Mouse (Mus musculus): ENCODE measurements at regions not wholly inside any gene's neighbourhood (a gene's known extent, or its start where the extent isn't known, plus 50 kb on each side); places are given as distances from the start of the nearest gene placed in this dataset.

DNA sequence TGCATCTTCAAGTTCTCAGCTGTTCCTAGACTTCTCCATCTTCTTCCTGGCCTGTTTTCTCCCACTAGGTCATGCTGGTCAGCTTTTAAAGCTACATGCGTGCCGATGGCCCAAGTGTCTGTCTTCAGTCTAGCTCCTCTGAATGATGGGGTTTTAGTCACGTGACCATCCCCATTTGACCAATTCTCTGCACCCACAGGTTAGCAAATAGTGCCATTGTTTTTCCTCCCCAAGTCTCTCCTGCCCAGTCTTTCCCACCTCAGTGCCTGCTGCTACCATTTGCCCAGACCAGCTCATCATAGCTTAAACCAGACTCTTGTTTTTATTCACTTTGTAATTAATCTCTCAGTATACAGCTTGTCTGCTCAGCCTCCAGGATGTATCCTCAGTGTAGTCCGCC is 62.3 kb downstream of the Zfp706 start:
- 86% methylated on average over 4 of the region's 4 CpGs for WGBS

DNA sequence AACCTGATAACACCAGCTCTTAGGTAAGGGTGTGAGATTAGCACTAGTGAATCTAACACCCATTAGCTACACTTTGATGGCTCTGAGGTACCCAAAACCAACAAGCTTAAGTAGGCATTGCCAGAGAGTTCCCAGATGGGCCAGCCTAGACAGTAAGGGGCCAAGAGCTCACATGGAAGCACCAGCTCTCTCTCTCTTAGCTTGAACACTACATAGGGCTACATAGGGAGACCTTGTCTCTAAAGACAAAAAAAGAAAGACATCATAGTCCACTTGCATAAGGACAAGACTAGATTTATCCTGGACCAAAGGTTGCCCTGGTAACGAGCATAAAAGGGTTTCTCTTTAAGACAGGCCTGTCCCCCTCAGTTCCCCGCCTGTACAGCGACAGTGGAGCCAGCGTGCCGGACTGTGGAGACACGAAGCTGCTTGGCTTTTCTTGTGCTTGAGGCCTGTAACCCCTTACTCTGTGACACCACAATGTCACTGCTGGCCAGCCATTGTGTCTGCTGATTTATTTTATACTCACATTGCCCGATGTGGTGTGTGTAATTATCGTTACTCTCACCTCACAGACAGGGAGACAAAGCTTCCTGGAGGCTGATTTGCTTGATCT is 62.9 kb downstream of the Zfp706 start:
- H3K4me3 ChIP-seq, result no peak overlapping the region
- WGBS, result 82% methylated on average over 8 of the region's 8 CpGs
- no peaks in the 10 kb centered on the region for H3K9me3 ChIP-seq
- no peak for ATAC-seq (ENCODE audit: insufficient number of reproducible peaks, low FRiP score, low TSS enrichment, low read depth)
- peaks cover 9% of the 10 kb centered on the region for H3K4me1 ChIP-seq
- no peaks in the 10 kb centered on the region for H3K27me3 ChIP-seq
- H3K36me3 ChIP-seq, result no peaks in the 10 kb centered on the region
- H3K9ac ChIP-seq, result no peak overlapping the region
- H3K27ac ChIP-seq, result no peak overlapping the region
- H3K4me2 ChIP-seq, result no peak overlapping the region

More for the DNA sequence above, 62.3 kb downstream of the Zfp706 start:
- Histone ChIP-seq H3K9ac (no peak overlapping the region), H3K4me3 (no peak overlapping the region), H3K36me3 (no peaks in the 10 kb centered on the region), H3K27me3 (no peaks in the 10 kb centered on the region), H3K4me2 (no peak overlapping the region), H3K27ac (no peak overlapping the region), H3K9me3 (no peaks in the 10 kb centered on the region), H3K4me1 (peaks cover 9% of the 10 kb centered on the region)
- ATAC-seq (ENCODE audit: insufficient number of reproducible peaks, low FRiP score, low TSS enrichment, low read depth), result no peak

DNA sequence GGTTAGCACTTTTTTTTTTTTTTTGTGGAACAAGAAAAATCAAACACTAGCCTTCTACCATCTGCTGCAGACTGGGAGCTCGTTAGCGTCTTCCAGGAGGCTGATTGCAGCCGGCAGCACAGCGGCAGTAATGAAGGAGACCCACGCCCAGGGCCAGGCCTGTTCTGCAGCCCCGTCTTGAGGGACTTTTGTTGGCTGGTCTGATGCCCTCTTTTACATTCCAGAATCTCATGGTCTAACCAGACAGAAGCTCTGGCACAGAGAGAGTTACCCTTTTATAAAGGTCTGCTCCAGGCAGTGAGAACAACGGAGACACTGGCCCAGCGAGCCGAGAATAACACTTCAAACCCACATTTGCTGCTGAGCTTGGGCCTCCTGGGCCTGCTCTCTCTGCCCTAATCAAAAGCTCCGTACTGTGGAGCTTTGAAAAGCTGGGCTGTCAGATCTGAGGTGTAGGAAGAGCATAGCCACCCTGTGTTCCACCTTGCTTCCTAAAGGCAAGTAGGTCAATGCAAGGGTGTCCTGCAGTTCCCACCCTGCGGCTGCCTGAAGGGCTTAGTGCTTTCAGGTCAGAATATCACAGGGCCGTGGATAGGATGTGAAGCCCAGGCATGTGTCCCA is 64.0 kb downstream of the Zfp706 start:
- Histone ChIP-seq H3K27me3 (no peaks in the 10 kb centered on the region), H3K4me3 (no peak overlapping the region), H3K4me2 (no peak overlapping the region), H3K36me3 (no peaks in the 10 kb centered on the region), H3K4me1 (peaks cover 12% of the 10 kb centered on the region), H3K9ac (no peak overlapping the region), H3K9me3 (no peaks in the 10 kb centered on the region), H3K27ac (peak overlapping the region; percentile 47; the same call in 1 of the 2 replicates)
- 39% methylated on average over 12 of the region's 12 CpGs for WGBS
- ATAC-seq (ENCODE audit: insufficient number of reproducible peaks, low FRiP score, low TSS enrichment, low read depth), result no peak

DNA sequence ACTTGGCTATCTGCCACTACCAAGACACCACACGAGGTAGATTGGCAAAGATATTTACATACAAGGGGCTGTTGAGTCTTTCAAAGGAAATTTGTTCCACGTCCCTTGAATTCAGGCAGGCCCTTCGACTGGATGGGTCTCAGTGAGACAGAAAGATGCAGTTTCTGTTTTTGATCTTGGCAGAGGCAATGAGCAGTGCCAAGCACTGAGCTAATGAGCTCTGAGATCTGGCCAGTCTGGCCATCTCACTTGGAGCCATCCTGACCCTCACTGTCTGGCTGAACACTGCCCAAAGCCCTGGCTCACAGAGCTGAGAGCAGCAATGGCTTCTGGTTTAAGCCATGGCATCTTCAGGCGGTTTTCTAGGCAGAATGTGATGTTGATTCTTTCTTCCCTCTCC is 65.3 kb downstream of the Zfp706 start:
- Histone ChIP-seq H3K27me3 (no peaks in the 10 kb centered on the region), H3K36me3 (no peaks in the 10 kb centered on the region), H3K9me3 (no peaks in the 10 kb centered on the region), H3K4me1 (peaks cover 22% of the 10 kb centered on the region), H3K27ac (no peak overlapping the region), H3K4me2 (no peak overlapping the region), H3K9ac (no peak overlapping the region), H3K4me3 (no peak overlapping the region)
- no peak for ATAC-seq (ENCODE audit: insufficient number of reproducible peaks, low FRiP score, low TSS enrichment, low read depth)
- 65% methylated on average over 4 of the region's 4 CpGs for WGBS

DNA sequence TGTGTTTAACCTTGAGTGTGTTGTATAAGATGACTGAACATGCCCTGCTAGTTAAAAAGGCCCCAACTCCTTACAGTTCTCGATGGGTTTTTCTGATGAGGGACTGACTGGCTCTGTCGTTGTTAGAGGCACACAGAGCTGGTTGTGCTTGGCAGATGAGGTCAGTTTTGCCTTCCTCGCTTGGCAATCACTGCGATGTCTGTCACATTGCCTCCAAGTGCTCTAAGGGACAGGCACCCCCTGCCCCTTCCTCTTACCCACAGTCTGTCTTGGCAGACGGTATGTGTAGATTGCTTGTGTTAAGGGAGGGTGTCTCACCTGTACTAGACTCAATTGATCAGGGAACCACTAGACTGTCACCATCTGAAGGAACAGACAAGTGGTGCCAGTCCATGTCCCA is 65.8 kb downstream of the Zfp706 start:
- peaks cover 22% of the 10 kb centered on the region for H3K4me1 ChIP-seq

DNA sequence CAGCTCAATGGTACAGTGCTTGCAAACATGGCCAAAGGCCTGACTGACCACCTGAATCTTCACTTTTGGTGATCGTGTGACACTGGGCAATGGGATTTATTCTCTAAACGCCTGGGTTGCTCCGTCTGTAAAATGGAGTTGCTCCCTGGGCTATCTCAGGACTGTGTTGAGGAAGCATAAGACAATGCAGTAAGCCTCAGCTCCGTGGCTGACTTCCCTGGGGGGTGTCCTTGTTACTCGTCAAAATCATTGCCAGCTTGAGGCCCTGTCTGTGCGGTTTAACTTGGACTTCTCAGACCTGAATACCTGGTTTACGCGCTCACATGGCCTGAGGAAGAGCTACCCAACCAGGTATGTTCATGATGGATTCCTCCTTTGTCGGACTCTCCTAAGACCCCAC is 68.0 kb downstream of the Zfp706 start:
- H3K9ac ChIP-seq, result no peak overlapping the region
- no peak for ATAC-seq (ENCODE audit: insufficient number of reproducible peaks, low FRiP score, low TSS enrichment, low read depth)
- H3K36me3 ChIP-seq, result no peaks in the 10 kb centered on the region
- H3K9me3 ChIP-seq, result no peaks in the 10 kb centered on the region
- H3K27ac ChIP-seq, result no peak overlapping the region
- H3K4me1 ChIP-seq, result peaks cover 18% of the 10 kb centered on the region
- H3K4me2 ChIP-seq, result no peak overlapping the region
- WGBS, result 81% methylated on average over 9 of the region's 9 CpGs
- no peaks in the 10 kb centered on the region for H3K27me3 ChIP-seq
- no peak overlapping the region for H3K4me3 ChIP-seq

More for the DNA sequence above, 65.8 kb downstream of the Zfp706 start:
- no peak overlapping the region for H3K9ac ChIP-seq
- H3K4me2 ChIP-seq, result no peak overlapping the region
- no peaks in the 10 kb centered on the region for H3K9me3 ChIP-seq
- no peak overlapping the region for H3K4me3 ChIP-seq
- H3K36me3 ChIP-seq, result no peaks in the 10 kb centered on the region
- no peak for ATAC-seq (ENCODE audit: insufficient number of reproducible peaks, low FRiP score, low TSS enrichment, low read depth)
- no peaks in the 10 kb centered on the region for H3K27me3 ChIP-seq
- H3K27ac ChIP-seq, result no peak overlapping the region
- WGBS, result 78% methylated on average over 5 of the region's 5 CpGs

DNA sequence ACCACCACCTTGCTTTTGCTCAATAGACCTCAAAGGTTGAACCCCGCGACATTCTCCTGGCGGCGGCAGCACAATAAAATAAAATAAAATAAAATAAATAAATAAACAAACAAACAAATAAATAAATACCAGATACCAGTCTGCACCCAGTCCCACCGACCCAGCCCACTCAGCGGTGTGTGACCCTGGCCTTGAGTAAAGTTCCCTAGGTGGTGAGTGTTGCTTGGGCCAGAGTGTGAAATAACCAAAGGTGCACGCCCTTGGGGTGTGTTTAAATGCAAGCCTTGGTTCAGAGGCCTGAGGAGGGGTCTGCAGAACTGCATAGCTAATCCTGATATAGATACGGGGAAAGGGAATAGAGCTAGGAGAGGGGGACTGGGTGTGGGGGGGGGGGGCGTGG is 68.4 kb downstream of the Zfp706 start:
- no peaks in the 10 kb centered on the region for H3K9me3 ChIP-seq
- WGBS, result 34% methylated on average over 9 of the region's 9 CpGs
- no peak for ATAC-seq (ENCODE audit: insufficient number of reproducible peaks, low FRiP score, low TSS enrichment, low read depth)
- H3K4me2 ChIP-seq, result peak overlapping the region; percentile 83
- no peaks in the 10 kb centered on the region for H3K36me3 ChIP-seq
- H3K27me3 ChIP-seq, result no peaks in the 10 kb centered on the region
- H3K4me3 ChIP-seq, result peak overlapping the region; percentile 61
- peak overlapping the region; percentile 51; the same call in 1 of the 2 replicates for H3K9ac ChIP-seq
- peaks cover 18% of the 10 kb centered on the region for H3K4me1 ChIP-seq
- peak overlapping the region; percentile 86; the same call in 1 of the 2 replicates for H3K27ac ChIP-seq

DNA sequence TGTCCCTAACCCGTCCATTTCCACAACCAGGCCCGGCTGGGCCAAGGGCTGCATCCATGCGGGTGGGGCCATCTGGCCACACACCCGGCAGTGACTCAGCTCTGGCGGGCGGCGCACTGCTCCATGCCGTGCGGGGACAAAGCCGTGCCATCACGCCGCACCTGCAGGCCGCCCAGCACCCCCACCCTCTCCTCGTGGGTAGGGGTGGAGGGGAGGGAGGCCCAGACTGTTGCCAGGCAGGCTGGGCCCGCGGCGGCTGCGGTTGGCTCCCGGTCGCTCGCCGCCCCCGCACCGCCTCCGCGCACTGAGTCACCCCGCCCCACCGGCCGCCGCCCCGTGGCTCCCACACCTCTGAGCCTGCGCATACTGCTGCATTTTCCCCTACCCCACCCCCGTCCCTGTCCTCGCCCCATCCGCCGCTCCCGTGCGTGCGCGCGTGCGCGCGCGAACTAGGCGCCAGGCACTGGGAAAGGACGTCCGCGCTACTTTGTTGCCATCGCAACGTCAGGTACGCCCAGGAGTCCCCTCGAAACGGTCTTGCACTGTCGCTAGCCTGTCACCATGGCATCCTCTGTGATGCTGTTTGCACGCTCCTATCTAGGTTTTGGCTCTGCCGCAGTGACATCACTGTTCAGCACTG is 68.9 kb downstream of the Zfp706 start:
- no peaks in the 10 kb centered on the region for H3K36me3 ChIP-seq
- H3K27me3 ChIP-seq, result no peaks in the 10 kb centered on the region
- H3K4me3 ChIP-seq, result peak overlapping the region; percentile 61
- H3K4me2 ChIP-seq, result peak overlapping the region; percentile 83
- H3K27ac ChIP-seq, result peak overlapping the region; percentile 86
- peak; percentile 92 for ATAC-seq (ENCODE audit: insufficient number of reproducible peaks, low FRiP score, low TSS enrichment, low read depth)
- peak overlapping the region; percentile 51 for H3K9ac ChIP-seq
- no peaks in the 10 kb centered on the region for H3K9me3 ChIP-seq
- under 1% methylated on average over 53 of the region's 57 CpGs for WGBS
- H3K4me1 ChIP-seq, result peaks cover 15% of the 10 kb centered on the region

DNA sequence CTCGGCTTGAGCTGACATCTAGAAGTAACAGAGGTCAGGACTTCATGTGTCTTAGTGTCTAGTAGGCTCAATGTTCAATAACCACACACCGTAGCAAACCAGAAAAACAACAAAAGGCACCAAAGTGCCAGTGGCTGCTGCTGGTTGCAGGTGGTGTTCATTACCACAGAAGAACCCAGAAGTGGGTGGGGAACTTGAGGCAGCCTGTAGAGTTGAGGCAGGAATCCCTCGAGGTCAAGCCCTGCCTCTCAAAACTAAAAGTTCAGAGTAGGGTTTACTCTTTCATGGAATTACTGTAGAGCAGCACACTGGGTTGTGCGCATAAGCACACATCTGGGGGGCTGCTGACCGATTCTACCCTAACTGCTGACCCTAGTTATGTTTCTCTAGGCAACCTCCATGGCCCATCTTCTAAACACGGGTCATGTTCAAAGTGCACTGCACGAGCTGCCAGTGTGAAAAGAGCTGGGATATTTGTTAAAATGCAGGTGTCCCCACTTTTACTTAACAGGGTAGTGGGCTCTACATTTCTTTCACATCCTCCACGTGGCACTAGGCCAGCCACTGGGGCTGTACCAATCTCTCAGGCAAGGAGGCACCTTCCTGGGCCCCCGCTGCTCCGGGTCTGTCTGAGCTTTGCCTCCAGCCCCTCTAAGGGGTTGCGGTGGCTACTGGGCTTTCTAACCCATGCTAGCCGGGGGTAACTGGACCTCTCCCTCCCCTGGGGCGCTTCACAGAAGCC is 69.6 kb downstream of the Zfp706 start:
- no peak for ATAC-seq (ENCODE audit: insufficient number of reproducible peaks, low FRiP score, low TSS enrichment, low read depth)
- H3K9me3 ChIP-seq, result no peaks in the 10 kb centered on the region
- H3K4me3 ChIP-seq, result peak overlapping the region; percentile 61

DNA sequence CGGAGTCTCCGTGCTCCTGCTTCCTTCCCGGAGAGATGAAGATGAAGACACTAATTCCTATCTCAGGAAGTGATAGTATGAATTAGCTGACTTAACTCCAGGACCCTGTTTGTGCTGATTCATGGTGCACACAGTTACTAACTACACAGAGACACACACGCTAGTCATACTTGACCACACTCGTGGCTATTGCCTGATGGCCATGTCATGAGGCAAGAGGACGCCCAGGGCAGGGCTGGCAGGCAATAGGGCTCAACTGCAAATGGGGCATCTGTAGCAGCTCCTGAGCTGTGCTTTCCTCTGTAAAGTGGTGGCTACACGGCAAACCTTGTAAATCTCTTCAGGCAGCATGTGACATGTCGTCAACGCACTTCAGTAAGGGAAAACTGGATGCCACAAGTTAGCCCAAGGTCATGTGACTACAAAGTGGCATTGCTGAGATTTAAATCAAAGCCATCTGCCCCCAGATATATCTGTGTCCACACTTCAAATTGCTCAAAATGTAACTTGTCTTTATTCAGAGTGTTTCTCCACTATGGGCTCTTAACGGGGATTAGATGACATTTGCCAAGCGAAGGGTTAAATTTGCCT is 70.4 kb downstream of the Zfp706 start:
- 66% methylated on average over 11 of the region's 11 CpGs for WGBS
- H3K4me3 ChIP-seq, result no peak overlapping the region
- no peak overlapping the region for H3K27ac ChIP-seq

More for the DNA sequence above, 69.6 kb downstream of the Zfp706 start:
- H3K36me3 ChIP-seq, result no peaks in the 10 kb centered on the region
- H3K4me1 ChIP-seq, result peaks cover 13% of the 10 kb centered on the region
- peak overlapping the region; percentile 86 for H3K27ac ChIP-seq
- 16% methylated on average over 13 of the region's 13 CpGs for WGBS
- peak overlapping the region; percentile 51 for H3K9ac ChIP-seq
- H3K27me3 ChIP-seq, result no peaks in the 10 kb centered on the region
- H3K4me2 ChIP-seq, result peak overlapping the region; percentile 83

DNA sequence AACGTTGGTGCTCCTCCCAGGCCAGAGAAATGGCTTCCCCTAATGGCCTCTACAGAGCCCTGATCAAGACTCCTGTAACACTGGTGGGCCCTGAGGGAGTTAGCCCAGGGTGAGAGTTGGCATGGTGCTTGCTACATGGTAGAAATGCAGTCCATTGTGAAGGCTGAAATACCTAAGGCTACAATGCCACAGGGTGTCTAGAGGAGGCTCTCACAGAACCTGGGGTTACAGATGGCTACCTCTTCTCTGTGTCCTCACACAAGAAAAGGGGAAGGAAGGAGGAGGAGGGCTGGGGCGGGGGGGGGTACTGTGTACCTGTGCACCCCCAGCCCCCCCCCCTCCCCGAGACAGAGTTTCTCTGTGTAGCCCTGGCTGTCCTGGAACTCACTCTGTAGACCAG is 72.8 kb downstream of the Zfp706 start:
- H3K9ac ChIP-seq, result no peak overlapping the region
- no peak overlapping the region for H3K27ac ChIP-seq
- H3K36me3 ChIP-seq, result no peaks in the 10 kb centered on the region
- no peak overlapping the region for H3K4me2 ChIP-seq
- H3K9me3 ChIP-seq, result no peaks in the 10 kb centered on the region
- H3K27me3 ChIP-seq, result no peaks in the 10 kb centered on the region
- H3K4me3 ChIP-seq, result no peak overlapping the region
- peaks cover 13% of the 10 kb centered on the region for H3K4me1 ChIP-seq
- WGBS, result 71% methylated on average over 3 of the region's 3 CpGs
- ATAC-seq (ENCODE audit: insufficient number of reproducible peaks, low FRiP score, low TSS enrichment, low read depth), result no peak

More for the DNA sequence above, 70.4 kb downstream of the Zfp706 start:
- Histone ChIP-seq H3K27me3 (no peaks in the 10 kb centered on the region), H3K9ac (no peak overlapping the region), H3K9me3 (no peaks in the 10 kb centered on the region), H3K4me1 (peaks cover 13% of the 10 kb centered on the region), H3K4me2 (no peak overlapping the region), H3K36me3 (no peaks in the 10 kb centered on the region)
- ATAC-seq (ENCODE audit: insufficient number of reproducible peaks, low FRiP score, low TSS enrichment, low read depth), result no peak

Measured in limb, embryonic 15.5 days (tissue).